Mouse (Mus musculus): ENCODE results near the gene Zdhhc13.

The Zdhhc13 gene

DNA sequence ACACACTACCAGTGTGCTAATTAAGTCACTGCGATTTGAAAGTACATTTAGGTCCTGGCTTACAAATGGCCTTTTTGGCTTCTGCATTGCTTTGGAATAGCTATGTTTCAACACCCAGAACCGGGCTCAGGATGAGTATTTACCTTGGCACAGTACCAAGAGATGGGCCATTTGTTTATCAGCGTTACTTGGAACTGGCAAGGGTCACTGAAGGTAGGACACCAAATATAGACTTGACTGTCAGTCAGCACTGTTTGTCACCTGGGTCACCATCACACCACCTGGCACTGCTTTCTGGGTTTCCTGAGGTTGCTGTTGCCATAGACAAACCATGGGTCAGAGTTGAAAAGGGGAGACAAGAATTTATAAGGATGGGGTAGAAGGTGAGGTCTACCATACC lies 53.5 kb downstream of the Zdhhc13 start:
- no peak for DNase-seq (ENCODE audit: low spot score in 2 of 2)

DNA sequence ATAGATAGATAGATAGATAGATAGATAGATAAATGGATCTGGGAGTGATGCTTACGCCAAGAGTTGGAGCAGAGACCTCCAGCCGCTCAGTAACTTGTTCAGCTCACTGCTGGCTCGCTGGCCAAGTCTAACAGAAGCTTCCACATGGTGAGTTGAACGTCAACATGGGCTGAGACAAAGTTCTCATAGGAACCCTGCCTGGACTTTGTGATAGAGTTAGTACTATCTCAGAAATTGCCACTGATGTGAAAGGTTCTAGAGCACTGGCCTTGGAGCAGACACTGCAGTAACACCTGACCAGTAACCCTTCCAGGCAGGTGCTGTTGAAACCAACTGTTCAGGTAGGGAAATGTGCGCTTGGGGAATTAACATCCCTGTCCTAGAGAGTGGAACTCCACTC lies 54.7 kb downstream of the Zdhhc13 start:
- DNase-seq (ENCODE audit: low spot score in 2 of 2): no peak

DNA sequence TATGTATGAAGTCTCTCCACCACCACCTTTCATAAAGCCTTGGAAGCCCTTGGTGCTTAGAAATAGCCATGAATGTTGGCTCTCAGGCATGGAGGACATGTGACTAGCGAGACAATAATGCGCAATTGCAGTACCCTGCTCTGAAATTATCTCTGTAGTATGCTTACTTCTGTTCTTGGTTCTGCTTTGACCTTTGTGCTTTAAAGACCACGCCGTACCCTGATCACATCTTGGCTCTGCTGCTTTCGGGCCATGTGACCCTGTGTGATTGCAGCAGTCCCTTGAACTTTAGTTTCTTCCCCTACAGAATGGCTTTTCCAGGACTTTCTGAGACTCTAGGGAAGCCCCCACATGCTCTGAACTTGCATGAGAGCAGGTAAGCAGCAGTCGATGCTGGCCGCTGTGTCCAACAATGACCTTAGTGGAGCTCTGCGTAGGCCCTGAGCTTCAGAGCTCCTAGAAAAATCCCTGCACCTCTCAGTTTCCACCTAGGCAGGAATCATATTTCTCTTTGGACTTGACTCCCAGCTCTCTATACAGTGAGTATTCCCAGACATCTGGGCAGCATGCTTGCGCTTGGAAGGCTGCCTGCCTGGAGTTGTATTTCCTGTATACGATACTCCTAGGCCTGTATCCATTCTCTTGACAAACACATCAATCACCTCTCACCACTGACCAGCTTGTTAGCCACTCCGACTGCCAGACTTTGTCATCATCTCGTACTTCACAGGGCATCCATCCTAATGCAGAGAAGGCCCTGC lies 56.6 kb downstream of the Zdhhc13 start:
- no peak for DNase-seq (ENCODE audit: low spot score in 2 of 2)

DNA sequence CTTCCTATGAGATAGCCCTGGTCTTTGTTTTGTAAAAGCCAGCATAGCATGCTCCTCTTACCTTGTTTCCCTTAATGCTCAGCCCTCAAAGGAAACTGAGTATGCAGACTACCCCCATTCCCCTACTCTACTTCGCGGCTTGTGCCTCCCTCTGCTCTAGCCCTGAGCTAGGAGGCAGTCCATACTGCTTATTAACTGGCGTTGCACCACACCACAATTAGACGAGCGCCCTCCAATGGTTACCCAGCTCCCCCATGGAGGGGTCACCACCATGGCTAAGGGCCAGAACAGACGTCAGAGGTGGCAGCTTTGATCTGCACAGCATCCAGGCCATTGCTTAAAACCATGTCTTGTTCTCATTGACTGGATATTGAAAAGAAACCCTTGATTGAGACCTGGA lies 58.0 kb downstream of the Zdhhc13 start:
- no peak for DNase-seq (ENCODE audit: low spot score in 2 of 2)

DNA sequence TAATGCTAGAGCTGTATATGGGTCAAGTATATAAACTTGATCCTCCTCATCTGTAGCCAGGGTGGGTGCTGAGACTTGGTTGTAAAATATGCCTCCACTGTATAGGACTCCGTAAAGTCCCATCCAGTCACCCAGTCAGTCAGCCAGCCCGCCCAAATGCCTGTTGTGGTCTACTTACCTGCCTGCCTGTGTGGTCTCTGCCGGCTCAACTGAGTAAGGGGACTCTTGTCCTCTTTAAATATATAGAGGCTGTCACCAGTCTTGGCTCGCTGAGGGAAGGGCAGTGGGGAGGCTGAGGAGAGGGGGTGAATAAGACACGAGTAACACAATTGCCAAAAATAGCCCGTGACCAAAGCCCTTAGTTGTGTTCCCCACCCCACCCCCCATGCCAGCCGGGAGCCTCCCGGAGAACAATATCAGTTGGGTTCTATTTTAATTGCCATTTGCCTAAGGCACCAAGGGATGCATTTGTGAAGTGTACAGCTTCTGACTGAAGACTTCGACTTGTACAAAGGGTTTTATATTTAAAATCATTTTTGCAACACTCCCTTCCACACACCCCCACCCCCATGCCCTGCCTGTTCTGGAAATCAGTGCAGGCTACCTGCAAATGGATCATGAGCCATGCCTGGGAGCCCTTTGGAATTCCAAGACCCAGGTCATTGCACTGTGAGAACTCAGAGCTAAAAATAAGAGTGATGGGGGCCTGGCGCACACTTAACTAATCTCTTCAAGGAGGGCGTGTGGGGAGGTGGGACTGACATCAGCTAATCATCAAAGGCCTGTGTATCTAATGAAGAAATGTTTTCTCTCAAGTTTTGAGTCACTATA lies 59.2 kb downstream of the Zdhhc13 start, which contains the start of gene Csrp3:
Gene Csrp3 (minus strand): TSS at position 214 of the 831 bp plus-strand sequence.
- no peak for DNase-seq (ENCODE audit: low spot score in 2 of 2)

DNA sequence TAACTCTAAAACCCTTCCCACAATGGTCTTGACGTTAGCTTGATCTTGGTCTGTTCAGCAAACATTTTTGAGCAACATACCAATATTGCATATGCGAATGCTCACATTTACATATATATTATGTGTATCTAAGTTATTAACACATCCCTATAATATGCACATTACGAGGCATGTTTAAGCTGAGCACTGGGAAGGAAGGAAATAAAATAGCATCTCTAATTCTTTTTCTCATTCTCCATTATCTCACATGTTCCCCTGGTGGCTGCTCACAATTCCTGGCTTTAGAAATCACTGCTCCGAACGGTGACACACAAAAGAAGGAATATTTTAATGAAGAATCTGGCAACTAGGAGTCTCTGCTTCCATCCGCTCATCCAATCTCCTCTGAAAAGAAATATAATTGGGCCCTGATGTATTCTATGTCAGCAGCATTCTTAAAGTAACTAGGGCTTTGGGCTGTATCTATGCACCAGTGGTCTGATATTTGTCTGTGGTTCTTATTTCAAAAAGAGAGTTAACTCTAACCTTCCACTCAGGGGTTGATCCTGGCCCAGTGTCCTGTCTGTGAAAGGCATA lies 62.8 kb downstream of the Zdhhc13 start:
- no peak for DNase-seq (ENCODE audit: low spot score in 2 of 2)

DNA sequence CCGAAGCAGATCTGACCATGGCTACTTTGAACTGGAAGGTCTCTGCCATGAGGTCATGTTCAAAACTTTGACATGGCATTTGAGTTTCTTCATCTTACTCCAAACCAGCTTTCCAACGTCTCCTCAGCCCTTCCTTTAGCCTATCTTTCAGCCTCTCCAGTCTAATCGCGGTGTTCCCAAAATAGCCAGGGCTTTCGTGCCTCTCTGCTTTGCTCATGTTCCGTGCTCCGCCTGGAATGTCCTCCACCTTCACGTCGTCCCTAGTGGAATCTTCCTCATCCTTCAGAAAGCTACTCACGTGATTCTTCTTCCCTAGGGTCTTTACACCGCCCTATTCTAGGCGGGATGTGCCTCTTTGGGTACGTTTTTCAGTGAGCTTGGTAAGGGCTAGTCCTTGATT lies 64.7 kb downstream of the Zdhhc13 start:
- no peak for DNase-seq (ENCODE audit: low spot score in 2 of 2)

DNA sequence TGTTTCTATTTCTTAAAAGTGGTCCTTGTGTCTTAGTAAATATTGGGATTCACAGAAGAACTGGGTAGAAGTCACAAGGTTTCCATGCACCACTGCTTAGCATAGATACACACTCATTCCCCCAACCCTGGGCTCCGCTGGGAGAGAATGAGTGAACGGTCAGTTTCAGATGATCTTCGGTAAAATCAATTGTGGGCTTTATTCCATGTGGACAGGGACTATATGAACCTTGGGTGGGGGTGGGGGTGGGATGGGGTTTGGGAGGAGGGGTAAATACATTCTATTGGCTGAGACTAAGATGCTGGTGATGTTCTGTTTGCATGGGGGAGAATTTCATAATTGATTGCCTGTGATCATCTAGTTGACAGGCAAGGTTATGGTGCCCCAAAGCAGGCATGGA lies 66.7 kb downstream of the Zdhhc13 start:
- DNase-seq (ENCODE audit: low spot score in 2 of 2): no peak

DNA sequence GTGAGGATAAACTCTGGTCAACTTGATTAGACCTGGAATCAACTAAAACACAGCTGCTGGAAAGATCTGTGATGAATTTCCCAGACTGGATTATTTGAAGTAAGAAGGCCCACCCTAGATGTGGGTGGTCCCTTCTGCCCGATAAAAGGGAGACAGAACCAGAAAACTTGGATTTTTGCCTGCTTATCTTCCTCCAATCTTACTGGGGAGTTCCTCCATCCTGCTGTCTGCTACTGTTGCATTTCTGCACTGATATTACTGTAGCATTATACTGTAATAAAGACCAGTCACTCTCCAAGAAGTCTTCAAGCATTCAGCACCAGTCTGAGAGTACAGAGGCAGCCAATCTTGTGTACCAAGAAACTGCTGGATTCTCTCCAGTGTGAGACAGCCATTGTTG lies 69.5 kb downstream of the Zdhhc13 start:
- DNase-seq (ENCODE audit: low spot score in 2 of 2): no peak

DNA sequence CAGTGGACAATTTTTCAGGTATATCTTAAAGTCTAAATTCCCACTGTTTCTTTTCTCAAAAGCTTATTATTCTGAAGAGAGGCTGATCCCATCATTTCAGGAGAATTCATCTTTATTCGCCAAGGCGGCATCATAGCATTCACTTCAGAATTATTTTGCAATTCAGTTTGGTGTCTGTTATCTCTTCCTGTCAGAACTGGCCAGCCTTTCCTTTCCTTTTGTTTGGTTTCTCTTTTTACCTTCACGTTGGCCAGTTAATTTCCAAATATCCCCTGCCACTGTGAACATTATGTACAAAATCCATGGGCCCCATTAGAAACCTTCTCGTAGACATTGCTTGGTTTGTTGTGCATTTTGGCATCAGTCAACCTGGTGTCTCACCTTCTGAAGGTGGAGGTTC lies 70.6 kb downstream of the Zdhhc13 start:
- DNase-seq (ENCODE audit: low spot score in 2 of 2): no peak

DNA sequence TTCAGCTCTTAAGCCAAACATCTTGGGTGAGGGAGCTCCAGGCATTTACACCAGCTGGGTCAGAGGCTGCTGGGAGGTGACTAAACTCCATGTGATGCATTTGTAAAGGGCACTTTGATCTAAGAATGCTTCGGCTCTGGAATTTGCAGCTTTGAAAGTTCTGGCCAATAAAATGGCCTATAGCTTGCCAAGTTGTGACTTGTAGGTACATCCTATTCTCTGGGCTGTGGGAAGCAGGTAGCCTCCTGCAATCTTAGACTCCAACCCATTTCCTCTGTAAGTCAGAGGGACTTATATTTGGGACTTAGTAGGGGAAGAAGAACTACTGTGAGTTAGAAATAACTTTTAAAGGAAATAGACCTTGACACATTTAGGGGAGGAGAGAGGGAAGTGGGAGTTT lies 72.1 kb downstream of the Zdhhc13 start:
- no peak for DNase-seq (ENCODE audit: low spot score in 2 of 2)

DNA sequence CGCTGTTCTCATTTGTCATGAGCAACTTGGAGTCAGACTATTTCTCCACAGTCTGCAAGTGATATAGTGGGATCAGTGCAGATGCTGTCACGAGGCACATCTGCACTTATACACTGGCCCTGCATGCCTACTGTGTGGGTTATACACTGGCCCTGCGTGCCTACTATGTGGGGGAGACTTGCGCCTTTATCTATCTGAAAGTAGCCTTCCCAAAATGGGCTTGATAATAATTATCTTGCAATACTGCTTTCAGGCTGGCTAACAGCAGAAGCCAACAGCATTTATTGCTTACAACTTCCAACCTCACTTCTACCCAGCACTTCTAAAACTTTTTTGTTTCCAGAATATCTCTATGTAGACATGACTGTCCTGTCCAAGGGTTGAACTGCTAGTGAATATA lies 73.0 kb downstream of the Zdhhc13 start:
- DNase-seq (ENCODE audit: low spot score in 2 of 2): no peak

DNA sequence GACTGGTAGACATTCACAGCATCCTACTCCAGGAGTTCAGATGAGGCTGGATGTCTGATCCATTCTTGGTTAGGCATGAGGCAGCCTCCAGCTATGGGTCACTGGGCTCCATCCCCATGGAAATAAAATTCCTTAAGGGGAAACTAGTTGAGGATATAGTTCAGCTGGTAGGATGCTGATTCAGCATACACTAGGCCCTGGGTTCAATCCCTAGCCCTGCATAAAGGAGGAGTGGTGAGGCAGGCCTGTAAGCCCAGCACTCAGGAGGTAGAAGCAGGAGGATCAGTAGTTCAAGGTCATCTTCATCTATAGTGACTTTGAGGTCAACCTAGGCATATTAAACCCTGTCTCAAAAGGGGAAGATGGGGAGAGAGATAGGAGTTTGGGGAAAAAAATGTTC lies 75.4 kb downstream of the Zdhhc13 start:
- no peak for DNase-seq (ENCODE audit: low spot score in 2 of 2)

DNA sequence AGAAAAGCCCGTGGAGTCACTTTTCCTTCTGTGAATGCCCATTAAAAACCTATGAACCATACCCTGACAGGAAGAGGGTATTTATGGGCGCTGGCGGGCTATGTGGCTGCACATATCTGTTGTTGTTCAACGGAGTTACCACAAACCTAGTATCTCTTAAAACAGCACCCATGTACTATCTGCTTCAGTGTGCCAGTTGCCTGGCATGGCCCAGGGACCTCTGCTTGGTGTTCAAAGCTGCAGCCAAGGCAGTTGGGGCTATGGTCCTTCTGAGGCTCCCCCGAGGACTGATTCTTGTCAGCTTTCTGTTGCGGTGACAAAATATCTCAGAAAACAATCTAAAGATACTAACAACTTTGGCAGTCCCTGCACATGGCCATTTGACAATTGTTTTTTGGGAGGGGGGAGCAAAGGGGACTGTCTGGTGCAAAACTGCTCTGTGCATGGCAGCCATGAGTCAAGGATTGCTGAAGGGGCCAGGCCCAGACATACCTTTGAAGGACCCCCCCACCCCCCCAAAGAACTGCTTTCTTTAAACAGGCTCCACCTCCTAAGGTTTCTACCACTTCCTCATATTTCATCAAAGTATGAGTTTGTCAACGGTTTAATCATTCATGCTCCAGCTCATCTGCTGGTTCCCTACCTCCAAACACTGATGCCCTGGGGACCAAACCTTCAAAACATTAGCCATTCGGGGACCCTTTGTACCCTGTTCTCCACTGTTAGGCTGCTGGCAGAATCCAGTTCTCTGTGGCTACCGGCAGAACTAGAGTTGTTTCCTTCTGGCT lies 76.1 kb downstream of the Zdhhc13 start:
- no peak for DNase-seq (ENCODE audit: low spot score in 2 of 2)

DNA sequence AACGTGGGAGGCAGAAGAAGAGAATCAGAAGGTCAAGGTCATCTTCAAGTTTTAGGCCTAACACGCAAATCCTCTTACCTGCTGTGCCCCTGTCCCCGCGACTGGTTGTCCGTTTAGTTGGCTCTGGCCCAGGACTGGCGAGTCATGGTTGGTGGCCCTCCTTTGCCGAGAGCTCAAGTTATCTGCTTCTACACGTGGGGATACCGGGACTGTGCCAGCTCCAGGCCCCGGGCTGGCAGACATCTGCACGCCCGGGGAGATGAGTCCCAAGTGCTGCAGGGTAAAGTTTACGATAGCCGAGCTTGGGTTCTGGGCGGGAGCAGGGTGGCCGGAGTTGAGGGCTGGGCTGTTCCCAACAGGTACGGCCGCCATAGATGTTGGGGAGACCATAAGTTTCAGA lies 78.8 kb downstream of the Zdhhc13 start:
- no peak for DNase-seq (ENCODE audit: low spot score in 2 of 2)

DNA sequence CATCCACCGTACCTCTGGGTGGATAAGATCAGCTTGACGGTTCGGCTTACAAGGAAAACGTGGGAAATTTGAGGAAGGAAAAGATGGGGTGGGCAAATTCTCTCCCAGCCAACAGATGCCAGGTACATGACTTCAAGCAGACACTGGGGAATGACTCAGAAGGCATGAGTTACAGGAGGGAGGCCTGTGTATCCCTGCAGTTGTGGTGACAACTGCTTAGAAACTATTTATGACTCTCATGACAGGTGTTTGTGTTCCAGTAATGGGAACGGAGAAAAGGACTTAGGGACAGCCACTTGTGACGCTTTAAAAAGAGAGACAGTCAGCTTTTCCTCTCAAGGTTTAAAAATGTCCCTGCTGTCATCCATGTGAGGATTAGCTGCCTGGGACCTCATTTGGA lies 81.3 kb downstream of the Zdhhc13 start:
- DNase-seq (ENCODE audit: low spot score in 2 of 2): no peak

DNA sequence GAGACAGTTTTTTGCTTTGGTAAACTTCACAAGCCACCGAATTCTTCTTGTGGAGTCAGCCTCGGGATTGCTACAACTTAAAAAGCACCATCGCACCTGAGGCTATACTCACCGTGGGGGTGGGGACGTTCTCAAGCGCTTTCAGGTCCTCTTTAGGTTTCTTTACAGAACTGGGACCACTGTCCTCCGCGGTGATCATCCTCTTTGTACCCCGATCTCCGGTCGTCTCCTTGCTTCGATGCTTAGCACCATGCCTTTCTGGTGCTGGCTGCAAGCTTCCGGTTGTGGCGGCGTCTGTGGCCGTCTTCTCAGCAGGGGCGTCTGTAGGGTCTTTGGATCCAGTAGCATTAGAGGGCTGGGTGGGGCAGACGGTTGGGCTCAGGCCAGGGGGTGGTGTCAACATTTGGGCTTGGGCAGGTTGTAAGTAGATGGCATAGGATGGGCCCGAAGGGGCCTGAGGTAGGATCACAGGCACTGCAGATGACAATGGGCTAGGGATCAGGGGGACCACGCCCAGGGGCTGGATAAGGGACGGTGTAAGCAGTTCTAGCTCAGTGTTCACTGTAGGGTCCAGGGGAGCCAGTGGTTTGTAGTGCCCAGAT lies 81.9 kb downstream of the Zdhhc13 start:
- DNase-seq (ENCODE audit: low spot score in 2 of 2): no peak

DNA sequence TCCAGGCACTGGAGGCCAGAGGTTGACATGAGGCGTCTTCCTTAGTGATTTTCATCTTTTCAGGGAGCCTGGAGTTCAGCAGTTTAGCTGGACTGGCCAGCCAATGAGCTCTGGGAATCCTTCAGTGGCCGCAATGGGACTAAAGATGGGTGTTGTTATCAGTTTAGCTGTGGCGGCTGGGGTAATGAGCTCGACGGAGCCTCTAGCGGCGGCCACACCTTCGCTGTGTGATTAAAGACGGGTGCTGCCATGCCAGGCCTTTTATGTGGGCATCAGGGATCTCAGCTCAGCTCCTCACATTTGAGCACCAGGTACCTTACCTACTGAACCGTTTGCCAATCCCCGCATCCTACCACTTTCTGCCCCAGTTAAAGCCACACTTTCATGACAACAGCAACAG lies 82.5 kb downstream of the Zdhhc13 start:
- no peak for DNase-seq (ENCODE audit: low spot score in 2 of 2)

DNA sequence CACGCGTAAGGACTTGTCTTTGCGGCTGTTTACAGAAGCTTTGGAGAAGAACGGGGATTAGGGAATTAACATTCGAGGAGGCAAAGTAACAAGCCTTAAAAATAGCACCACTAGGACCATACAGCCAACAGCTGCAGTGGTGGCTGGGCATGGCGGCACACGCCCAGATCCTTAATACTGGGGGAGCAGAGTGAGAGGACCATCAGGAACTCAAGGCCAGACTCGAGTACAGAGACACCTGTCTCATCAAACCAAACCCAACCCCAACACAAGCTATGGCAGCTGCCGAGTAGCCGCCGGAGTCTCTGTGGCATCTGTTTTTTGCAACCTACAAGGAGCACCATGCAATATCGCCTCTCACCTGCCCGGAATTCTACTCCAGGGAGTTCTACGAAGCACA lies 86.3 kb downstream of the Zdhhc13 start:
- DNase-seq (ENCODE audit: low spot score in 2 of 2): no peak

DNA sequence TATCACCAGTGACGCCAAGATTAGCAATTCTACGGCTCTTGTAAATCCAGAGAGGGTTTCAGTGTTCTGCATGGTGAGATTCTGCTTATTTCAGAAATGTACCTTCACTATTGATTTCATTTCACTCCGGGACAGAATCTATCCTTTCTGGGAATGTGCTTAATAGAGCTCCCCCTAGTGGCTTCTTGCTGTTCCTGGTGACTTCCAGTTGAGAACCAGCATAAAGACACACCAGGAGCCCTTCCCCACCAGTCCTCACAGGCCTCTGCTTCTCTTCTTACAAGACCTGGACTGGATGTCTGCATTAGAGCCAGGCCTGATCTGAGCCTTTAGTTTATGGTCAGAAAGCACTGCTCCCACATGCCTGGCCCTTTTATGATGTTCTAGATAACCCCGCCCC lies 87.7 kb downstream of the Zdhhc13 start:
- DNase-seq (ENCODE audit: low spot score in 2 of 2): peak; percentile 64
